Mouse (Mus musculus) thymus, postnatal 10 days (tissue): ENCODE results near the gene Secisbp2l.
A peak's percentile ranks its signal among the peaks of the same experiment; 100 is the strongest.

Experiments used
- DNase-seq, 2 experiments: peaks; one replicate each; pipeline ENCODE4 v3.0.0; 2021; ENCODE audit warnings: low spot score in 2 of 2

The Secisbp2l gene

DNA sequence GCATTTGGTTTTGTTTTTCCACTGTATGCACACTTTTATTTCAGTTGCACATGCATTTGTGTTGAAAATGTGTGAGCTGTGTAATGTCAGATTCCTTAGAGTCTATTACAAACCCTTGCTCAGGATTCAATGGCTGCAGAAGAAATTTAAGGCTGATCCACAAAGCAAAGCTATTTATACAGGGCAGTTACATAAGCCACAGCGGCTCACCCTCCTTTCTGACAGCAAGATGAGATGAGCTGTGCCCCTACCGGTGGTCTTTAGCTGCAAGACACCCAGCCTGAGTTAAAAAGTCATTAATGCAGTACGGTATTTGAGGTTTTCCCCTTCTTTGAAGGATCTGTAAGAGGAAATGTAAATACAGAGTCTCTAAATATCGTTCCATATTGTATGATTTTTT lies 1.2 kb upstream of the Secisbp2l start:
- no peak for DNase-seq

GRCm38 (mm10) chr2:125781978-125782718 lies 522 bp downstream of the Secisbp2l start:
- no peak for DNase-seq

- no peak for DNase-seq
These were observed 1.7 kb downstream of the Secisbp2l start for GRCm38 (mm10) chr2:125781006-125781405.

DNA sequence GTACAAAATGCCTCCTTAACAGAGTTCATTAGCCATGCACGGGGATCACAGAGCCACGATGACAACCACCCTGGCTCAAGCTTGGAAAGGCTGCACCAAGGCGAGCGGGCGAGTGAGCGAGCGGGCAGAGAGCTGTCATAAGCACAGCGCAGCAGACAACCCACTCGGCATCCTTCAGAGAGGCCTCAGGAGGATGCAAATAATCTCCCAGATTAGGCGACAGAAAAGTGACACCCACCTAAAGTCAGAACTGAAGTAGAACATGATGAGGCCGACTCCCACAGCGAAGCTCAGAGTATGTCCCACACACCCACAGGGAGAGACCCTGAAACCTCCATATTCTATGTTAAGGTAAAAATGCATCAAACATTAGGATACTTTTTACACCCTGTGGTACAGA lies 4.3 kb downstream of the Secisbp2l start:
- no peak for DNase-seq

DNA sequence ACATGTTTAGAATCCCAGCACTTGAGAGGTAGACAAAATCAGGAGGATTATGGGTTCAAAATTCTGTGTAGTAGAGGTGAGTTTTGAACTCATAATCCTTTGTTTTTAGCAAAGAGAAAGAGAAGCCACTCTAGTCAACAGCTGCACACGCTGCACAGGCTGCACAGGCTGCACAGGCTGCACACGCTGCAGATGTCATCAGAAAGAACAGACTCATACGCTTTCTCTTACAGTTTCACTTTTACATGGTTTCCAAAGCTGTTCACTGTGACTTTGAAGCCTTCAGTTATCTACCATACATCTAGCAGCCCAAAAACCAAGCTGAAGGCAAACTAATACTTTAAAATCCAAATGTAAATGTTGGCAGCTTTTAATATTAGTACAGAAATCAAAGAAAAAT lies 5.7 kb downstream of the Secisbp2l start:
- DNase-seq, result no peak

DNA sequence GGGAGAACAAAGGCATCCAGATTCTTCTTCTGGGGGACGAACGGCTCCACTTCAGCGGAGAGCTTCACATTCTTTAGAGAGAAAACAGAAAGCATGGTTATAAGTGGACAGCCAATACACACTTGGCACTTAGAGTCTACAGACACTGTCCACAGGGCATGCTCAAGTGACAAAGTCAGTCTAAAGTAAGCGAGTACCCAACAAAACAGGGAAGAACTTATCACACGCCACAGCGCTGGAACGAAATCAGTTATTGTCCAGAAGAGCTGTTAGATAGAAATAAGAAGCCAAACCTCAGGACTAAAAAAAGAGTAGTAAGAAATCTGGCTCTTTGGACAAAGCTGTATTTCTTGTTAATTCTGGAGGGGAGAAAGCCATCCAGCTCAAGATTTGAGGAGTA lies 7.0 kb downstream of the Secisbp2l start:
- no peak for DNase-seq

DNA sequence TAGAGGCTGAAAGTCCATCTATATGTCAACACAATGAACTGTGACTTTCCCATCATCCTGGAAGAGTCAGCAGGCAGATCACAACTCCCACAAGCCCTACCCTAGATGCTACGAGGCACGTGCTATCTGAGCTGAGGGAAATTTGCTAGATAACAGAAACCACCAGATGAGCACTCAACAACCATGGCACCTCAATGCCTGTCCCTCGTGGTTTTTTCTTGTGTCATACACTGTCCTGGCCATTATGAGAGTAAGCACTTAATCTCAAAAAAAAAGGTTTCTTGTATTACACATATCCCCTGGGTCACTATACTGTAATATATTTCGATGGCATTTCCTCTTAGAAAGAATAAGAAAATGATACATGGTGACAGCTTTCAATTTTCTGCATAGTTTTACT lies 7.8 kb downstream of the Secisbp2l start:
- no peak for DNase-seq

- no peak for DNase-seq
These were observed 17.6 kb downstream of the Secisbp2l start for GRCm38 (mm10) chr2:125765029-125765428.

- no peak for DNase-seq
These were observed 18.1 kb downstream of the Secisbp2l start for GRCm38 (mm10) chr2:125764531-125764930.

DNA sequence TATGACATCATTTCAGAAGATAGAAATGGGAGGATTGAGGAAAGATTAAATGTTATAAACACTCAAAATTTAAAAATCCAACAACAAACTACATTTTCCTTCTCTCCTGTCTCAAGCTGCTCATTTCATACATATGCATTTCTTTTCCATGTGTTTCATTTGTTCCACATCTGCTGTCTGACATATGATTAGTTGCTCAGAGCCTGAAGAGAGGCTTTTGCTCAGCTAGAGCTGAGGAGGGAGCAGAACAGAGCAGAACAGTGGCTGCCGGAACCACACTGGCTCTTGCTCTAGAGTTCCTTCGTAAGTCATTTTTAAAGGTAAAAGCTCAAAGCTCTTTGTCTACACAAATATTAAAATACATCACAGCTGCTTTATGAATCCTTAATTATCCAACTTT lies 33.3 kb downstream of the Secisbp2l start:
- no peak for DNase-seq

GRCm38 (mm10) chr2:125739338-125739737 lies 43.3 kb downstream of the Secisbp2l start:
- DNase-seq, result no peak

GRCm38 (mm10) chr2:125738718-125739117 lies 44.0 kb downstream of the Secisbp2l start:
- DNase-seq, result no peak

DNA sequence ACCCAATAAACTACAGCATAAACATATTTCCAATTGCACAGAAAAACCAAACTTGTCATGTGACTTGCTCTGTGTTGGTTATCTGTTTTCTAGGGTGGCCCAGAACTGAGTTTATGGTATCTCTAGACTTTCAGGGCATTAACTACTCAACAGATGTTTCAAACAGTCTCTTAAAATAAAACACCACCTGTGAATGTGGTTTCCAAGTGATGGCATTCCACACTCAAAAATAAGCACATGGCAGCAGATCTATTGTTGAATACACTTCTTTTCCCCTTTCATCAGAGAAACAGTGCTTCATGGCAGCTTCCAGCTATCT lies 46.7 kb downstream of the Secisbp2l start:
- no peak for DNase-seq

- DNase-seq, result no peak
These were observed 47.2 kb downstream of the Secisbp2l start for GRCm38 (mm10) chr2:125735333-125736024.

DNA sequence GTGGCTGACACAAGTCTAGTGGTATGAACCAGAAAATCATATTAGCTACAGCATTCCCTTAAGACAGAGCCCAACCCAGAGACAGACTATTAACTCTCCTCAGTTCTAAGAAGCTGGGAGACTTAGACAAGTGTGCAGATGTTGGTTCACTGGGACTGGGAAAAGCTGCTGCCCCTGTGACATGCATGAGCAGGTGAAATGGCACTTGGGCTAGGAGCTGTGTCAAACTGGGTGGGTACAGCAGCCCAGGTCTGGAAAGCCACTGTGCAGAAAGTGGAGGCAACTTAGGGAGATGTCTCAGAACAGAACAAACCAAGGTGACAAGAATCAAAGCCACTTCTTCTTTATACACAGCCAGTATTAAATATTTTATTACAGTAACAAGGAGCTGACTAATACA lies 47.9 kb downstream of the Secisbp2l start:
- no peak for DNase-seq

- DNase-seq, result peak; percentile 75 to 92
These were observed 50.7 kb downstream of the Secisbp2l start for GRCm38 (mm10) chr2:125731763-125732560.

GRCm38 (mm10) chr2:125724546-125725114 lies 58.0 kb downstream of the Secisbp2l start:
- DNase-seq, result peak in 1 of 2 experiments; percentile 23

DNA sequence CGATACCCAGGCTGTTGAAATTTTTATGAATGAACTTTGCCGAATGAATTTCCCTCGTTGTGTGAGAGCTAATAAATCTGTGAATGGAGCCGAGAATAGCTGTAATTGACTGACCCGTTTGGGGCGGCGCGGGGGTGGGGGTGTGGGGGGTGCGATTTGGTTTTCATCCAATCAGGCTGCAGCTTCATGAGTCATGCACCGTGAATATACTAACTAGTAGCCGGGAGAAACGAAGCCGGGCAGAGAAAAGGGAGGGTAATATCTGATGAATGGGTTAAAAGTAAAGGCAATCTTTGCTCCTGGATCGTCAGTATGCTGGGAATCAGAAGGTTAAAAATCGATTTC lies 58.6 kb downstream of the Secisbp2l start, which contains the start of gene Shc4:
Shc4 (minus strand) TSS at position 63 of the 345 bp plus-strand sequence.
- DNase-seq, result no peak

- peak in 1 of 2 experiments; percentile 16 for DNase-seq
These were observed 59.1 kb downstream of the Secisbp2l start for GRCm38 (mm10) chr2:125723408-125724085.

DNA sequence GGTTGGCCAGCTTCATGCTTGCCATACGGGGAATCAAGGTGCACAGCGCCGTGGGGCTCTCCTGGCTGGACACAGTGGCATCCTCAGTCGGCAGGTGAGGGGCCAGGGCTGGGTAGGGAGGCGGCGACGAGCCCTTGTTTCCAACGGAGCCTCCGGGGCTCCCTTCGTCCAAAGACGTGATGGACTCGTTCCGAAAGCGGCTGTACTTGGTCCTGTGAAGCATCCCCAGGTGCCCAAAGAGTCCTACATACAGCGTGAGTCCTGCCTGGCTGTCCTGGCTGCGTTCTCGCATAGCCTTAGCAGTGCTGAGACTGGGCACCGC lies 59.6 kb downstream of the Secisbp2l start:
- no peak for DNase-seq

GRCm38 (mm10) chr2:125716599-125716998 lies 66.1 kb downstream of the Secisbp2l start:
- DNase-seq, result no peak

- DNase-seq, result no peak
These were observed 76.2 kb downstream of the Secisbp2l start for GRCm38 (mm10) chr2:125706510-125706921.
